Mouse (Mus musculus): ENCODE measurements at regions not wholly inside any gene's neighbourhood (a gene's known extent, or its start where the extent isn't known, plus 50 kb on each side); places are given as distances from the start of the nearest gene placed in this dataset.

DNA sequence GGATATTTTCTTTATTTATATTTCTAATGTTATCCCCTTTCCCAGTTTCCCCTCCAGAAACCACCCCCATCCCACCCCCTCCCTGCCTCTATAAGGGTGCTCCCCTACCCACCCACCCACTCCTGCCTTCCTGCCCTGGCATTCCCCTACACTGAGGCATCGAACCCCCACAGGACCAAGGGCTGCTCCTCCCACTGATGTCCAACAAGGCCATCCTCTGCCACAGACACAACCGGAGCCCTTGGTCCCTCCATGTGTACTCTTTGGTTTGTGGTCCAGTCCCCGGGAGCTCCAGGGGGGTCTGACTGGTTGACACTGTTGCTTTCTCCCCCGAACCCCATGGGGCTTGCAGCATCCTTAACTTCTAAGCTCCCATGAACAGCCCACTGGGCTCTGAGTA, 688.4 kb downstream of the Basp1 start:
- Histone ChIP-seq H3K27ac (ENCODE audit: insufficient read depth, low read length) (no peak overlapping the region), H3K4me3 (ENCODE audit: insufficient read depth, low read length) (no peak overlapping the region), H3K4me1 (ENCODE audit: control insufficient read depth, insufficient read depth, low read length) (no peaks in the 10 kb centered on the region)
- TF ChIP-seq CTCF (IDR thresholded peaks at IDR 0.05; ENCODE audit: extremely low read depth, insufficient read depth, low read length) (no peak), POLR2A (IDR thresholded peaks at IDR 0.05; ENCODE audit: extremely low read depth, insufficient read depth, low read length) (no peak)

DNA sequence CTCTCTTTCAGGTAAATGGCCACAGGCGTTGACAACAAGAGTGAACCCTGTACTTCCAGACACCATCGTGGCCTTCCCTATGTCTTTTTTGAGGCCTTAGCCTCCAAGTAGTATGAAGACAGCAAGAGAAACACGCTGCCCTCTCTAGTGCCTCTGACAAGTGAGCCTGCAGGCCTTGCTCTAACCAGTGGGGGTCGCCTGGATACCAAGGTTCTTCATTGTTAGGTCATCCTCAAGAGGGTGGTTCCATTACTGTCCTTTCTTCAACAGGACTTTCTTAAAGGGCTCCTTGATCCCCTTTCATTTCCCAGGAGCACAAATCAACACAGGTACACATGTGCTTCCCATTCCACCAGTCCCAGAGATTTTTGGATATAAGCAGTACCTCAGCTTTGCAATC, 688.9 kb downstream of the Basp1 start:
- Histone ChIP-seq H3K4me3 (ENCODE audit: insufficient read depth, low read length) (no peak overlapping the region), H3K4me1 (ENCODE audit: control insufficient read depth, insufficient read depth, low read length) (no peaks in the 10 kb centered on the region), H3K27ac (ENCODE audit: insufficient read depth, low read length) (no peak overlapping the region)
- TF ChIP-seq CTCF (IDR thresholded peaks at IDR 0.05; ENCODE audit: extremely low read depth, insufficient read depth, low read length), result peak; percentile 34
- TF ChIP-seq POLR2A (IDR thresholded peaks at IDR 0.05; ENCODE audit: extremely low read depth, insufficient read depth, low read length), result no peak

DNA sequence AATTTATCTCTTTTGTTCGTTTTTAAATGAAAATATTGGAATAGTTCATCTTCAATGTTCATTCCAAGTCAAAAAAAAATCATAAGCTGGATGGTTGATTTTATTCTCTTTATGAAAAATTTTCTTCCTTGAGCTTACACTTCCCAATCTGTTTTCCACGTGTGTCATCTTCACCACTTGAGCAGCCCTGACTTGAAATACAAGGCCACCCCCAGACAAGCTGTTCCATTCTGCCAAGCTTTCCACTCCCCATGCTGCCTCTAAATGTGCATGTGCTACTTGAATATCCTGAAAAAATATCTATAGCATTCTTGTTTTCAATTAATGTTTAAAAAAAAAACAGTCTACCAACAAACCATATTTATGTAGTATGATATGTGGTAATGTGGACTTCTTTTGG, 693.2 kb downstream of the Basp1 start:
- H3K27ac ChIP-seq (ENCODE audit: insufficient read depth, low read length), result 0 out of 2 replicates have a peak overlapping the region, but pooled peaks have one; percentile 70

DNA sequence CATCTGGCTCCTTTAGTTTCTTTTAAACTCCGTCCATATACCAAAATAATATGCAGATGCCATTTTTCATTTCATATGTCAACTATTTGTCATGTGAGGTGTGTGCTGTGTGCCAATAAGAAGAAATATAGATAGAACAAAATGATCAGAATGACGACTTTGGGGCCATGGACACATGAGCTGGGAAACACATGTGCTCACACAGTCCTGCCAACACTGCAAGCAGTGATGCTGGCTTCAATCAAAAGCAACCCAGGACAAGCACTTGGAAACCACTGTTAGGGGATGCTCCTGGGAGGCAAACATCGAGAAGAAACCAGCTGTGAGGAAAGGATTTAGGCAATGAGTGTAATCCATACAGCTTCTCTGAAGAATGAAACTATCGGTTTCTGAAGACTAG, 731.4 kb downstream of the Basp1 start:
- Histone ChIP-seq H3K4me1 (ENCODE audit: control insufficient read depth, insufficient read depth, low read length) (no peaks in the 10 kb centered on the region), H3K4me3 (ENCODE audit: insufficient read depth, low read length) (no peak overlapping the region), H3K27ac (ENCODE audit: insufficient read depth, low read length) (no peak overlapping the region)
- no peak for TF ChIP-seq CTCF (IDR thresholded peaks at IDR 0.05; ENCODE audit: extremely low read depth, insufficient read depth, low read length)
- TF ChIP-seq POLR2A (IDR thresholded peaks at IDR 0.05; ENCODE audit: extremely low read depth, insufficient read depth, low read length), result no peak

More for the DNA sequence above, 693.2 kb downstream of the Basp1 start:
- Histone ChIP-seq H3K4me1 (ENCODE audit: control insufficient read depth, insufficient read depth, low read length) (no peaks in the 10 kb centered on the region), H3K4me3 (ENCODE audit: insufficient read depth, low read length) (no peak overlapping the region)
- TF ChIP-seq CTCF (IDR thresholded peaks at IDR 0.05; ENCODE audit: extremely low read depth, insufficient read depth, low read length), result no peak
- TF ChIP-seq POLR2A (IDR thresholded peaks at IDR 0.05; ENCODE audit: extremely low read depth, insufficient read depth, low read length), result no peak

DNA sequence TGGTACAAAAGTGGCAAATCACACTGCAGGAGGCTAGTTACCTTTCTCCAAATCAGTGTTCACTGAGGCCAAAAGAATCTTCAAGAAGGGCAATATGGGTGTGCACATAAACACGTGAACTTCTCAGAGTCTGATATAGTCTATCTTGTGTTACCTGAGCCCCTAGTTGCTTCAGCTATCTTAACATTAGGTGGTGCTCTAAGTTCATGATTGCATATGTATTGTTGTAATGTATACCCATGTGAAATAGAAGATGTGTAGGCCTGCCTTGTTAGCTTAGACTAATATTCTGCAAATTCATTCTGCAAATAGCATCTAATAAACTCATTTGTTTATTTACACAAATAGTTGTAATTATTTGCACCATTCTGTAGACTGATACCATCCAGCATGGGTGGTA, 764.6 kb downstream of the Basp1 start:
- Histone ChIP-seq H3K4me3 (ENCODE audit: insufficient read depth, low read length) (no peak overlapping the region), H3K27ac (ENCODE audit: insufficient read depth, low read length) (no peak overlapping the region), H3K4me1 (ENCODE audit: control insufficient read depth, insufficient read depth, low read length) (no peaks in the 10 kb centered on the region)
- TF ChIP-seq POLR2A (IDR thresholded peaks at IDR 0.05; ENCODE audit: extremely low read depth, insufficient read depth, low read length), result no peak
- TF ChIP-seq CTCF (IDR thresholded peaks at IDR 0.05; ENCODE audit: extremely low read depth, insufficient read depth, low read length), result 0 out of 2 replicates have a peak, but pooled peaks have one; percentile 2

DNA sequence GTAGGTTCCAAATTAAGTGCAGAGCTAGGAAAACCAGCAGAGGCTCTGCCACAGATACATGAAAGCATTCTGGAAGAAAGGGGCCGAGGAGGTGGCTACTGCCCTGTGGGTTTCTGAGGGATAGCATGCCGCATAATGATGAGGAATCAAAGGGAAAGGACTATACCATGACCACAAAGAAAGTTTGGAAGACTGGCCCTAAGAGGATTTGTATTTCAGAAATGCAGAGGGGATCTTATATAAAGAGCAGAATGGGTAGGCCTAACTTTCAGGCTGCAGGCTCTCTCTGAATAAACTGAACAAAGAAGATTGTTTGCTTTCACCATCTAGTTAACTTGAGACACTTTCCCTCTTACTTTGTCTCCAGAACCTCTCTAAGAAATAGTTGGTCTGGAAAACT, 777.9 kb downstream of the Basp1 start:
- no peak for TF ChIP-seq CTCF (IDR thresholded peaks at IDR 0.05; ENCODE audit: extremely low read depth, insufficient read depth, low read length)
- no peak for TF ChIP-seq POLR2A (IDR thresholded peaks at IDR 0.05; ENCODE audit: extremely low read depth, insufficient read depth, low read length)
- Histone ChIP-seq H3K4me3 (ENCODE audit: insufficient read depth, low read length) (no peak overlapping the region), H3K27ac (ENCODE audit: insufficient read depth, low read length) (no peak overlapping the region), H3K4me1 (ENCODE audit: control insufficient read depth, insufficient read depth, low read length) (no peaks in the 10 kb centered on the region)

DNA sequence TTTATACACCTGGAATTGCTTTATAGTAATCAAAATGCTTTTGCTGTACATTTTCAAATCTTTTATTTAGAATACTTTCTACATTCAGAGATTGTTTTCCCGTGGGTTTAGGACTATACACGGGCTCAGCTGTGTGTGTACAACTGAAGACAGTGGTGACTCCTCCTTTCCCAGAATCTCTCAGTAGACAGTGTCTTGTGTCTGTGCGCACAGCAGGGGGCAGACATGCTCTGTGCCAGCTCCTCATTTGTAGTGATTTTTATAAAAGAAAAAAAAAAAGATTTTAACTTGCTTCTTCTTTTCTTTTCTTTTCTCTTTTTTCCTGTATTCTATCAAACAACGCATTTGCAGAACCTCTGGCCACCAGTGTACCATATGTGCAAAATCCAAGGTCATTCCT, 817.3 kb downstream of the Basp1 start:
- TF ChIP-seq CTCF (IDR thresholded peaks at IDR 0.05; ENCODE audit: extremely low read depth, insufficient read depth, low read length), result peak; percentile 73
- TF ChIP-seq POLR2A (IDR thresholded peaks at IDR 0.05; ENCODE audit: extremely low read depth, insufficient read depth, low read length), result no peak
- Histone ChIP-seq H3K27ac (ENCODE audit: insufficient read depth, low read length) (no peak overlapping the region), H3K4me1 (ENCODE audit: control insufficient read depth, insufficient read depth, low read length) (no peaks in the 10 kb centered on the region), H3K4me3 (ENCODE audit: insufficient read depth, low read length) (no peak overlapping the region)

DNA sequence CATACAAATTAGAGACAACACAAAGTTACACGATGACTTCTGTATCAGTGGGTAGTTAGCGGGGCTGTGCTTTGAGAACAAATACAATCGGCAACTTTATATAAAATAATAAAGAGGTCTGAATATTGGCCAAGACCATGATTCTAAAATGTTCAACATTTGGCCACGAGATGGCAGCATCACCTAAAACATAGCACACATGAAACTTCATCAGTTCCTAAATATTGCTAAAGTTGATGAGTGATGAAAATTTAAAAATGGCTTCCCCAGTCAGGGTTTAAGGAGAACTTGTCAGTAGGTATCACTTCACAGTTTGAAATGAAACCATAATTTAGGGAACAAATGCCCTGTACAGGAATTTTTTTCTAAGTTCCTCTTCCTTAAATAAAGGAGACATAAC, 824.6 kb downstream of the Basp1 start:
- no peaks in the 10 kb centered on the region for H3K4me1 ChIP-seq (ENCODE audit: control insufficient read depth, insufficient read depth, low read length)
- TF ChIP-seq CTCF (IDR thresholded peaks at IDR 0.05; ENCODE audit: extremely low read depth, insufficient read depth, low read length) (no peak), POLR2A (IDR thresholded peaks at IDR 0.05; ENCODE audit: extremely low read depth, insufficient read depth, low read length) (no peak)
- no peak overlapping the region for H3K27ac ChIP-seq (ENCODE audit: insufficient read depth, low read length)
- no peak overlapping the region for H3K4me3 ChIP-seq (ENCODE audit: insufficient read depth, low read length)

DNA sequence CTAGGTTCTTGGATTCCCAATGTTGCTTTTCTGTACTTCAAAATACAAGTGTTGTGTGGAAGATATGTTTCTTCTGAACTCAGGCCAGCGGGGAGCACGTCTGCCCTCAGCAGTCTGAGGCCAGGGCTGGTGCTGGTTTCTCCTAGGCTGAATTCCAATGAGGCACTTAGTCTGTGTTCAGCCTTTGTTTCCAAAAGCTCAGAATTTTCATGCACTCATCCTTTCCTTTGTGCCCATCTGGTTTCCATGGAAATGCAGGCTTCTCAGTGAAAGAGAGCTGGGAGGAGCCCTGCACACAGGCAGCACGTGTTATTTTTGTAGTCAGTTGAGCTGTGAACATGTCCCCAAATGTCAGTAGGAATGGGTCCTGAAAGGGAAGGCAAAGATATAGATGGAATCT, 846.6 kb downstream of the Basp1 start:
- Histone ChIP-seq H3K4me1 (ENCODE audit: control insufficient read depth, insufficient read depth, low read length) (peaks cover 1% of the 10 kb centered on the region), H3K27ac (ENCODE audit: insufficient read depth, low read length) (no peak overlapping the region)
- no peak for TF ChIP-seq CTCF (IDR thresholded peaks at IDR 0.05; ENCODE audit: extremely low read depth, insufficient read depth, low read length)
- no peak for TF ChIP-seq POLR2A (IDR thresholded peaks at IDR 0.05; ENCODE audit: extremely low read depth, insufficient read depth, low read length)

DNA sequence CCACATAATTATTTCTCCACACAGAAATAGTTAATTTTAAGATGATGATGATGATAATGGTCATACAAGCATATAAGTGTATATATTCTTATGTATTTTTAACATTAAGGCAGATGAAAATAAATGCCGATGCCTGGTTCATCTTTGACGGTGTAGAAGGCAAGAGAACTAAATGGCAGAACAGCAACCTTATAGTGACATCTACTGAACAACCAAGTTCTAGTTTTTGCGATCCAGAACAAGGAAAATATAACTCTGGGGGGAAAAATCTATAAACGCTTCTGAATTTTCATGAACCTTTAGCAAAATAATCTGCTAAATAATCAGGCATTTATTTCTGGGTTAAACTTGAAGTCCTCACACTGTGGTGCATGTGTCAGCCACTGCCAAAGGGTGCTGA, 856.8 kb downstream of the Basp1 start:
- Histone ChIP-seq H3K4me3 (ENCODE audit: insufficient read depth, low read length) (no peak overlapping the region), H3K4me1 (ENCODE audit: control insufficient read depth, insufficient read depth, low read length) (no peaks in the 10 kb centered on the region), H3K27ac (ENCODE audit: insufficient read depth, low read length) (no peak overlapping the region)
- TF ChIP-seq CTCF (IDR thresholded peaks at IDR 0.05; ENCODE audit: extremely low read depth, insufficient read depth, low read length), result no peak

More for the DNA sequence above, 846.6 kb downstream of the Basp1 start:
- H3K4me3 ChIP-seq (ENCODE audit: insufficient read depth, low read length), result no peak overlapping the region

DNA sequence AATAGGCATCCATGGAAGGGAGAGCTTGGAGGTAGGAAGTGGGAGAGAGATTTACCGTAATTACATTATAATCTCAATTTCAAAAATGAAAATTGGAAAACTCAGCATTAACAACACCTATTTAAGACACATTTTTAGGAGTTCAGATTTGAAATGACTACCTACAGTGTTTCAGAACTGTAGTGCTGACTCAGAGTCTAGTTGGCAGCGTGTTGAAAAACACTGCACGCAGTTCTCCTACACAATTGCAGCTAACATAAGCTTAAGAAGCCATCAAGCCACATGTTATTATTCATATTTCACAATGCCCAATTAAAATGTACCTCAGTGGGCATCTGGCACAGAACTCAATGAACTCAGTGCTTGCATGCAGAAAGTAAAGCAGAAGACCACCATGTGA, 863.5 kb downstream of the Basp1 start:
- no peak for TF ChIP-seq CTCF (IDR thresholded peaks at IDR 0.05; ENCODE audit: extremely low read depth, insufficient read depth, low read length)
- no peak for TF ChIP-seq POLR2A (IDR thresholded peaks at IDR 0.05; ENCODE audit: extremely low read depth, insufficient read depth, low read length)
- Histone ChIP-seq H3K4me3 (ENCODE audit: insufficient read depth, low read length) (no peak overlapping the region), H3K4me1 (ENCODE audit: control insufficient read depth, insufficient read depth, low read length) (no peaks in the 10 kb centered on the region), H3K27ac (ENCODE audit: insufficient read depth, low read length) (no peak overlapping the region)
